Mouse (Mus musculus): Measurements from ENCODE around the gene Gm8232. TPM values are rescaled to one million over a fixed set of nuclear protein-coding genes. Genes with fewer than 3 reads are reported as not detected.

Gene Gm8232
- not detected for polyA plus RNA-seq (2017; shearing (Covaris generic))

GRCm38 (mm10) chr14:44433335-44433734 lies at the start of gene Gm8232:
Gene Gm8232, plus strand, starts transcription at chr14:44433635.

GRCm38 (mm10) chr14:44410588-44410987 lies 22.8 kb upstream of the Gm8232 start, which contains the start of gene Gm3371:
Gene Gm3371, minus strand, starts transcription at chr14:44410688.

Other genes with a start within 250 kb of the Gm8232 start
- not detected for gene Gm8212, start 236.0 kb upstream of the Gm8232 start, polyA plus RNA-seq (2017; shearing (Covaris generic))
- not detected for gene 4930503E14Rik, start 220.4 kb upstream of the Gm8232 start, polyA plus RNA-seq (2017; shearing (Covaris generic))
- gene Gm8220, start 148.1 kb upstream of the Gm8232 start, polyA plus RNA-seq (2017; shearing (Covaris generic)): not detected
- gene Gm5930, start 95.1 kb upstream of the Gm8232 start, polyA plus RNA-seq (2017; shearing (Covaris generic)): not detected
- gene Gm8229, start 68.3 kb upstream of the Gm8232 start, polyA plus RNA-seq (2017; shearing (Covaris generic)): not detected
- gene Gm3371, start 22.9 kb upstream of the Gm8232 start, polyA plus RNA-seq (2017; shearing (Covaris generic)): not detected
- gene BC061237, start 58.8 kb downstream of the Gm8232 start, polyA plus RNA-seq (2017; shearing (Covaris generic)): not detected
- gene Gm17093, start 84.6 kb downstream of the Gm8232 start, polyA plus RNA-seq (2017; shearing (Covaris generic)): not detected
- not detected for gene Gm8247, start 149.5 kb downstream of the Gm8232 start, polyA plus RNA-seq (2017; shearing (Covaris generic))
- gene Gm5624, start 194.3 kb downstream of the Gm8232 start, polyA plus RNA-seq (2017; shearing (Covaris generic)): not detected

Measured in CD4-positive, CD25-positive, alpha-beta regulatory T cell, adult 9 weeks (primary cell).